In the genomic region with DNA sequence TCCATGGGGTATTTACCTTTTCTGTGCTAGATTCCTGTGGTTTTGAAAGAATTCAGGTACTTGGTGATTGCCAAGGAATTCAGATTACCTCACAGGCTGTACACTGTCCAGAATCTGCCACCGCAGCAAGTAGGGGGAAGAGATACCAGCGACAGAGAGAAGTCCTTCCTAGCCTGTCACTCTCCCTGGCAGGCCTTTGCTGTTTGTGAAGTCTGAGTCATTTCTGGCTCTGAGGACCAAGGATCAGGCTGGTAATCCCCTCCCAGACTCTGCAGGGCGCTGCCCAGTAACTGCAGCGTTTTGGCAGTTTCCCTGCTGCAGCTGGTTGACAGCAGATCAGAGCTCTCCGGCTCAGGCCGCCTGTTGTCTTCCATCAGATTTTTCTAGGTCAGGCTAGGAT, we compare ENCODE assay signal across 9 mouse cellular contexts. TPM values are rescaled to one million over a fixed set of nuclear protein-coding genes. Genes with fewer than 3 reads are reported as not detected.
DNase-seq lines count a peak whose midpoint lies in the region; ATAC-seq lines count a peak whose summit lies in the region.
"Had no signal": no experiment of that assay in that cellular context is flagged by ENCODE, and none has a peak within 500 bp of the region (broad histone marks: within the 10 kb centered on the region; RNA-seq: fewer than 3 reads in every experiment).

No protein-coding gene starts in this region.

- WGBS in midbrain, embryonic 14.5 days: 27% methylated on average over 6 of the region's 6 CpGs

- ATAC-seq in midbrain, embryonic 14.5 days (ENCODE audit: low FRiP score, low TSS enrichment): no peak

- H3K36me3 ChIP-seq in midbrain, embryonic 14.5 days (ENCODE audit: control insufficient read depth, insufficient read depth, low read length): 0 out of 2 replicates have a peak, but pooled peaks cover 2% of the 10 kb centered on the region

- H3K27ac ChIP-seq in midbrain, embryonic 14.5 days (replicated peaks; ENCODE audit: low read depth, low read length): no peak overlapping the region

- DNase-seq in embryo, embryonic 10.5 days (ENCODE audit: low spot score): peak; percentile 9
- no peak for DNase-seq in embryo, embryonic 9.5 days (ENCODE audit: extremely low spot score)
- peak; percentile 97 for DNase-seq in brain, adult 2 months (ENCODE audit: low read depth, low spot score)
- DNase-seq in frontal cortex, adult 2 months (ENCODE audit: extremely low spot score in 1 of 2, low spot score in 1 of 2): peak; percentile 34 to 59
- DNase-seq in layer of hippocampus, adult 8-10 months (ENCODE audit: low spot score in 2 of 2): peak; percentile 59 to 70
- peak; percentile 66 for DNase-seq in midbrain, embryonic 14.5 days
- DNase-seq in thymus, postnatal 10 days (ENCODE audit: low spot score in 2 of 2): no peak
- DNase-seq in kidney, adult 18-20 months: no peak

- H3K4me2 ChIP-seq in midbrain, embryonic 14.5 days (ENCODE audit: low read length): no peak overlapping the region

- H3K4me3 ChIP-seq in midbrain, embryonic 14.5 days (replicated peaks; ENCODE audit: low read depth, low read length): no peak overlapping the region
- H3K4me3 ChIP-seq: megakaryocyte, embryonic 14.5 days had no signal

- no peaks in the 10 kb centered on the region for H3K9me3 ChIP-seq in midbrain, embryonic 14.5 days (ENCODE audit: control insufficient read depth, low read length)
- H3K9me3 ChIP-seq: megakaryocyte, embryonic 14.5 days had no signal

- H3K4me1 ChIP-seq in midbrain, embryonic 14.5 days (ENCODE audit: control insufficient read depth, insufficient read depth, low read length): 0 out of 2 replicates have a peak, but pooled peaks cover 3% of the 10 kb centered on the region

- no peak overlapping the region for H3K9ac ChIP-seq in midbrain, embryonic 14.5 days (replicated peaks; ENCODE audit: low read length)

- no peaks in the 10 kb centered on the region for H3K27me3 ChIP-seq in midbrain, embryonic 14.5 days (ENCODE audit: control insufficient read depth, insufficient read depth, low read length)
- H3K27me3 ChIP-seq: megakaryocyte, embryonic 14.5 days had no signal

RNA-seq across cellular contexts. Expression of a gene that starts 45.0 kb away (rescaled TPM):
- polyA plus RNA-seq in frontal cortex, adult 2 months (2012; rRNA removed): 28.7 and 30.0 TPM in 2 replicates
- 10 to 100 TPM; 43.8 to 55.8 (median 51.1) TPM for total RNA-seq in layer of hippocampus, adult 8-10 months (2022)
- 11.9 and 16.1 TPM in 2 replicates for polyA plus RNA-seq in midbrain, embryonic 14.5 days (2014; fragmentation: Nextera tagmentation; extraction: Ambion mirVana)

RNA-seq across cellular contexts. Expression of a gene that starts 45.1 kb away (rescaled TPM):
- polyA plus RNA-seq in frontal cortex, adult 2 months (2012; rRNA removed): 54.6 and 57.9 TPM in 2 replicates
- 10 to 100 TPM; 55.2 to 66.9 (median 62.7) TPM for total RNA-seq in layer of hippocampus, adult 8-10 months (2022)
- polyA plus RNA-seq in midbrain, embryonic 14.5 days (2014; fragmentation: Nextera tagmentation; extraction: Ambion mirVana): 84.8 and 111 TPM in 2 replicates

Comparison
In these comparisons a context has a peak if more than half of its experiments do, and no peak if none do; other contexts are left out.
1. DNase-seq: peak in embryo, embryonic 10.5 days (single experiment), brain, adult 2 months (single experiment), frontal cortex, adult 2 months (2 of 2), layer of hippocampus, adult 8-10 months (2 of 2) and midbrain, embryonic 14.5 days (single experiment); none in embryo, embryonic 9.5 days (single experiment), thymus, postnatal 10 days (0 of 2) and kidney, adult 18-20 months (single experiment).